Mouse (Mus musculus) lung, adult 2 months (tissue): ENCODE results near the gene Acbd6.

Experiments used
- CTCF ChIP-seq: fragments of 200-500 bp; IDR thresholded peaks from 2 replicates; pipeline ENCODE4 v1.5.1; 2011; ENCODE audit warnings: mild to moderate bottlenecking, low read length, control low read depth; ENCODE audit not compliant: insufficient read depth
- POLR2A ChIP-seq: fragments of 200-500 bp; IDR thresholded peaks from 2 replicates; pipeline ENCODE4 v1.6.1; 2011; ENCODE audit warnings: low read depth, mild to moderate bottlenecking, control low read depth, low read length, borderline replicate concordance; ENCODE audit errors: extremely low read depth

- TF ChIP-seq POLR2A, result no peak
- no peak for TF ChIP-seq CTCF
Observed at GRCm38 (mm10) chr1:155520285-155520684, 37.6 kb upstream of the Acbd6 start.
